Mouse (Mus musculus) telencephalon, adult 2 months (tissue): ENCODE measurements around the gene Clic4.

Experiments used
- DNase-seq: peaks from one replicate; pipeline ENCODE4 v3.0.0-alpha.2; 2011; ENCODE audit warnings: low read depth, low spot score

Gene Clic4

DNA sequence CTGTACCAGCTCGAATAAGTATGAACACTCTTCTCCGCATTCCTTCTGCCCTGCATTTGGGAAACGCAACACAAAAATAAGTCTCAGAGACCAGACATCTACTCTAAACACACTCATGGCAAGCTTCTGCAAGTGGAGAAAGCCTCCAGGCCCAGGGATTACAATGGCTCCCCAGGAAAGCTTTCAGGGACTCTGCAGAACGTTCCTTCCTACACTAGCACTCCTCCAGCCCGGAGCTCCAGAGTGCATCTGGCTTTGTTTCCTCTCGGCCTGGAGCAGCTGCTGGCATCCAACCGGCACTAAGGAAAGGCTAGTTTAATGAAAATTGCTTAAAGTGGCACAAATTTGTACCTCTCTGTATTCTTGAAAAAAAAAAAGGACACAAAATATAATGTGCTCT, 14.1 kb downstream of the Clic4 start:
- DNase-seq: no peak

DNA sequence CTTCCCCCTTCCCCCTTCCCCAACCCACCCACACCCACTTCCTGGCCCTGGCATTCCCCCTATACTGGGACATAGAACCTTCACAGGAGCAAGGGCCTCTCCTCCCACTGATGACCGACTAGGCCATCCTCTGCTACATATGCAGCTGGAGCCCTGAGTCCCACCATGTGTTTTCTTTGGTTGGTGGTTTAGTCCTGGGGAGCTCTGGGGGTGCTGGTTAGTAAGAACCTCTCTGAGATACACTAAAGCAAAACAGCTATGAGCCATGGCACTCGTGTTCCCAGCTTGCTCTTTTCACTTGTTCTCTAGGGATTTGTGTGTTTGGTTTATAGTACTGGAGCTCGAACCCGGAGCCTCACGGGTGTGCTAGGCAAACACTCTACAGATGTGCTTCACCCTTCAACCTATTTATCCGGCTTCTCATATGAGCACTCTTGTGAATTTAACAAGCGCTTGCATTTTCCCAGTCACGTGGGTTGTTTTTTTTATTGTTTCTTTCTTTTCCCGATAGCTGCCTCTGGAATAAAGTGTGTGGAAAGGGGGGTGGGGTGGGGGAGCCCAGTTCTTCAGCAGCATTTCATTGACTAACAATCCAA, 14.6 kb downstream of the Clic4 start:
- no peak for DNase-seq

DNA sequence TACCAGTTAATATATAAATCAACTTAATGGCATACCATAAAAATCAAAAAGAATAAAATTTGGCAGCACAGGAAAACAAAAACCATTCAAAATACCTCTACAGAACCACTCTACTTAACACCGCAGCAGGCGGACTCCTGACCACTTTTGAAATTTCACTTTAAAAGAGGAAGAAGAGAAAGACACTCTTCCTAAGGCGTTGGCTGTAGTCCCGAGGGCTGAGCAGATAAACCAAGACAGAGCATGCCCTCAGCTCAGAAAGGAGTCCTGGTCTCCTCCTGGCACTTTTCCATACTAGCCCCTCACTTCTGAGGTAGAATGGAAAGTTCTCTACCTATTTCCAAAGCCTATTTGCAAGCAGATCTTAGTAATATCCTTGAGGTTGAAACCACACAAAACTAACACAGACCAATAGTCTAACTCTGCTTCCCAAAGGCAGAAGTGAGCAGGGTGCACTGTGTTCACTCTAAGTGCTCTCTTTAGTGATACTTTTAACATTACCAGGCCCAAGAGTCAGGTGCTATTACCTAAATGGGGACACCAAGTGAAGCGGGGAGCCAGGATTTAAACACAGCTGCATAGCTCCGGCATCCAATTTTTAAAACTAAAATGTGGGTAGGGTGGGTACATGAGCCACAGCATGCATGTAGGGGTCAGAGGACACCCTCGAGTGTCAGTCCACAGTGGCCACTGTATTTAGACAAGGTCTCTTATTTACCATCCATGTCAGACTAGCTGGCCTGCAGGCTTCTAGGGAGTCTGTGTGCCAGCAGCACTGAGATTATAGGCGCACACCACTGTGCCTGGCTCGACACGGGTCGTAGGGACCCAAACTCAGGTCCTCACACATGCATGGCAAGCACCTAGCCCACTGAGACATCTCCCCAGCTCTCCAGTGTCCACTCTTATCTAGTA, 15.8 kb downstream of the Clic4 start:
- DNase-seq: no peak

DNA sequence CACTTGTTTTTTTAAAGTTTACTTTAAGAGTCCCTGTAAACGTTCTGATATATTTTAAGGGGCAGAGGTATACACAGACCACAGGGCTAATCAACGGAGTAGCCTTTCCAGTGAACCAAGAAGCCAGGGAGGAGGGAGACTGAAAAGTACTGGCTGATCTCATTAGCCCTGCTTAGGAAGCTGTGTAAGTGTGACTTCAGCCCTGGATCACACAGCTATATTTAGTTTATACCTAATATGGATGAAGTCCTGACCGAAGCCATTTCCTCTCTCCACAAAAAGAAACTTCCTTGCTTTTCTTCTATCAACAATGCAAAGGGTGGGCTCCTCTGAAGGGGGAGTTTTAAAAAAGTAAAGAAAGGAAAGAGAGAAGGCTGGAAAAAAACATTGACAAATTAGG, 17.8 kb downstream of the Clic4 start:
- DNase-seq: no peak

DNA sequence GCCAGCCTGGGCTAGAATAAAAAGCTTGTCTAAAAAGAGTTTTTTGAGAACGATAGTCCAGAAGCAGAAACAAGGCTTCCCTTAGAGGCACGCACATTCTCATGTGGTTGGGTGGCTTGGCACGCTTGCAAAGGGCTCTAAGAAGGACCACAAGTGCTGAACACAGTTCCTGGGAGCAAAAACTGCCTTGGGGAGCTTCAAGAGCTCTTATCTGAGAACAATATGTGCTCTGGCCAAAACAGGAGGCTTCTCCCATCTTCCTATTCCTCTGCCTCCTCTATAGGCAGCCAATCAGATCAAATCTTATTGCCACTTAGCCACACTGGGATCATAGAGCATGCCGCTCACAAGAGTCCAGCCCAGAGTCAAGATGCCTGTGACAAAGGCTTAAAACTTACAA, 18.3 kb downstream of the Clic4 start:
- no peak for DNase-seq

DNA sequence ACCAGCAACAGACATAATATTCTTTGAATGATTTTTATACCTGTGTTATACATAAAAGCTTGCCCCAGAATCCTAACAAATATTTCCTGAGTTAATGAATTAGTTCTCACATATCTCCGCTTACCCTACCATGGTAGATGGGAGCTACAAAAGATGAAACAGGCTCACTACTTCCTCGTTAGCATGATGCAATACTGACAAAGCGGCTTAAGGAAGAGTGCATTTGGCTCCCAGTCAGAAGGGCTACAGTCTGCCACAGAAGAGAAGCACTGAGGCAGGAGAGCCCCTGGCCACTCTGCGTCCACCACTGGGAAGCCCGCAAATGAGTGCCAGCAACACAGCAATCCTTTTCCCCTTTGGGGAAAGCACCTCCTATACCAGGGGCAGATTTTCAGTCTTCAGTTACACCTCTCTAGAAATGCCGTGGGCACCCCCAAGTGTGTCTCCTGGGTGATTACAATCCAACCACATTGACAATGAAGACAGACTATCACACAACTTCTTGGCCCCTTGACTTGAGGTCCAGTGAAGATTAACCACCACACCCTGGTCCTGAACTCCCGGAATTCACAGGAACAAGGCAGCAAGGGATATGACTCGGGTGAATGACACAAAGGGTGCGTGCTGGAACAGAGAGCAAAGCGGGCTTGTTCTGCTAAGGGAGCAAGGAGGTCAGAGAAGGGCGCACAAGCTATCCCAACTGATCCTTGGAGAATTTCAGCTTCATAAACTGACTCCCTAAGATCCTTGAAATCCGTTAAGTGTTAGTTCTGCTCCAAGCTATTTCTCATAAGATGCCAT, 19.2 kb downstream of the Clic4 start:
- DNase-seq: no peak

DNA sequence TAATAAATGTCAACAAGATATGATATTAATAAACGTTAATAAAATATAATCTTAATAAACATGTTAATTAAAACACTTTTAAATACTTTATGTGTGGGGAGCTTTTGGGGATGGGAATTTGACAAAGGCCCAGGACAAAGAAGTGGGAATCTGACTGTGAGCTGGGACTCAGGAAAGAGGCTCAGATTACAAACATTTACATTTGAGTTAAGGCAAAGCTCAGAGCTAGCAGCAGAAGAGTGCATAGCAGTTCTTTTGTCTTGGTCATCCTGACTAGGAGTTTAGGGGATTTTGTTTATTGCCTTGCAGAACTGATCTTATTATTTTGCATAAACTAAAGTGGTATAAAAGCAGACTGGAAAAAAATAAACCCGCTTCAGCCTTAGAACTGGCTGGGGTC, 20.8 kb downstream of the Clic4 start:
- no peak for DNase-seq

DNA sequence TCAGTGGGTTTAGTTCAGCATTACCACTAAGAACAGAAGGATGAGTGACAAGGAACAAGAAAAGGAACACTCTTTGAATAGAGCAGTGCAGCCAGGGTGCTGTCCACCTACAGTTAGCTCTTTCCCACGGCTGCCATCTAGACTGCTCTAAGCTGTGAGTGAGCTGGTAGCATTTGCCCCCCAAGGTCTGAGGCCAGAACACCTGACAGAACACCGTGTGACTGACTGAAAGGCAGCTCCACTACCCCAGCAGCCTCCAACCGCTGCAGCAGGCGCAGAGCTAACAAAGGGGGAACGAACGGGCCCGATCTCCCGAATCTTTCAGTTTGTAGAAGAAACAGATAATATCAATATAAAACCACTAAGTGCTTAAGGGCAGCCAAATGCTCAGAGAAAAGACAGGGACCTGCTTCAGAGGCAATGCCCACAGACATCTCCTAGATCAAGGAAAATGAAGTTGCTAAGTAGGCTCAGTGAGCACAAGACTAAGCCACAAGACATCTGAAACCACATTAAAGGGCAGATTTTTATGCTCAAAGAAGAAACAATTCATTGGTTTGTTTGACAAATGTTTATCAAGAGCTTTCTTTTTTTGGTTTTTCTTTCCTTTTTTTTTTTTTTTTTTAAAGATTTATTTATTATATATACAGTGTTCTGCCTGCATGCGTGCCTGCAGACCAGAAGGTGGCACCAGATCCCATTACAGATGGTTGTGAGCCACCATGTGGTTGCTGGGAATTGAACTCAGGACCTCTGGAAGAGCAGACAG, 24.2 kb downstream of the Clic4 start:
- DNase-seq: no peak

DNA sequence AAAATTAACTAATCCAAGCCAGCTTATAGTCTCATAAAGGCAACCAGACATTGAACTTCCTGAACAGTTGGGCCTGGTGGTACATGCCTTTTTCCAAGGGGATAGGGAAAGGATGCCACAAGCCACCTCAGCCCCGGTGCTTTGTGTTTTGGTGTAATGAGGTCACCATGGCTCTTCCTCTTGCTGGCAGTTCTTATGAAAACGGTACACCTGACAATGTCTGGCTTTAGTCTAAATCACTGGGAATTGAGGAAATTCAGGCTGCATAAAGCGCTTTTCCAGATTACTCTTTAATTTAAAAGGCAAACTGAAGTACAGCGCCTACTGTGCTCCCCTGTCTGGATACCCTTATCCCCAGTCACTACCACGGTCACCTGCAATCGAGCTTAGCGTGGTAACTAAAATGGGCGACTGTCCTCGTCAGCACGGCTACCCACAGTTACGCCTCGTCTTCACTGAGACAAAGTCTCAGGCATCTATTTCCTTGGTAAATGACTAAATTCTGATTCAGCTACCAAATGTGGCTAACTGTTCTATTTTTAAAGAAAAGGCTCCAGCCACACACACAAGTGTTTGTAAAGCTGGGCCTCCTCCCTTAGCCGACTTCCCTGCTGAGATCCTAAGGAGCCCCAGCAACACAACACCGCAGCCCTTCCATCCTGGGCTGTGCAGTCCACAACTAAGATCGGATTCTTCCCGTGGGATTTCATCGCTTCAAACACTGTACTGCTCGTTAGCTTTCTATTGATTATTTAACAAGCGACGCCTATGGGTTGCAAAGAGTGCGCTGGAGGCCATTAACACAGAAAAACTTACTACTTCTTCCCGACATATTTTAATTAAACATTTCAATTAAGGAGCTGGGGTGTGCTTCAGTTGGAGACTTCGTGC, 25.5 kb downstream of the Clic4 start:
- peak; percentile 34 for DNase-seq

DNA sequence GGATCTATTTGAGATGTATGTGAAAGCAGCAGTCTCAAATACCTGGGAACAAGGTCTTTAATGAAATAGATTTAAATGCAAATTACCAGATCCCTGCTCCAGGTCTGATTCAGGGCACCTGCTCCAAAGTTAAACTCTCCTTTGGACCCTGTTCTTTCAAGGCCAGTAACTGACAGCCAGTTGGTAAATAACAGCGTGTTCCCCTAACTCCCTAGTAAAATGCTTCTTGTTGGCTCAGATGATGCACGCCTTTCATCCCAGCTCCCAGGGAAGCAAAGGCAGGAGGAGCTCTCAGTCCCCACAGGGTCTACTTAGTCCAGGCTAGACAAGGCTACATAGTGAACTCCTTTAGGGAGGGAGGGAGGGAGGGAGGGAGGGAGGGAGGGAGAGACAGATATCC, 26.2 kb downstream of the Clic4 start:
- no peak for DNase-seq

DNA sequence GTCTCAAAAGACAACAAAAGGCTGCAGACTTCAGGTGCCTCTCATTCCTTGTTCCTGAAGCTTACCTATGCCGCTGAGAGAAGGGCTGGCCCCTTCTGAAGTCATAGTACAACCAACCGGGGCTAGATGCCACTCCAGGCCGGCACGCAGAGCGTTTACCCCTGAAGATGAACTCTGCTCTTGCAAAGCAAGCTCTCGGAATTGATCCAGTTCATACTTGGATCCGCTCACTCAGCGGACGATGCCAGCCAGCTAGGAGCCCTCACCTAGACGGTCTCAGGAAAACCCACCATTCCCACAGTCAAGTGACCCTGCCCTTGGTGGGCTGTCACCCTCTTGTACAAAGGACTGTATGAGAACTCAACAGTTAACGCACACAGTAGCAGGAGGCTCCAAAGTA, 26.8 kb downstream of the Clic4 start:
- no peak for DNase-seq

DNA sequence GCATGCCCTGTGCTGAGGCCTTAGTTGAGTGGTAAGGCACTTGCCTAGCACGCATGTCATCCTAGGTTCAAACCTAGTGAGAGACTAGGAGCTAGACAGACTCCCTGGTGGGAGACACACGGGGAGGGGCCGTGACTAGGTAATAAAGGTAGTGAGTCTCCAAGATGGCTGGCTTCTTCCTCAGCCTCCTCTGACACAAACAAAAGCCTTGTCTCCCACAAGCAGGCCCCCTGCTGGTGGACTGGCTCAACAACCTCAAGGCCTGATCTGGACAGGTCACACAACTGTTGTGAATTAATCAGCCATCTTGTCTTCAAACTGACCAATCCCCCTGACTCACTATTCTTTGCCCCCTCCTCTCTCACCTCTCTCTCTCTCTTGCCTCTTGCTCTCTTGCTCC, 28.3 kb downstream of the Clic4 start:
- DNase-seq: no peak

DNA sequence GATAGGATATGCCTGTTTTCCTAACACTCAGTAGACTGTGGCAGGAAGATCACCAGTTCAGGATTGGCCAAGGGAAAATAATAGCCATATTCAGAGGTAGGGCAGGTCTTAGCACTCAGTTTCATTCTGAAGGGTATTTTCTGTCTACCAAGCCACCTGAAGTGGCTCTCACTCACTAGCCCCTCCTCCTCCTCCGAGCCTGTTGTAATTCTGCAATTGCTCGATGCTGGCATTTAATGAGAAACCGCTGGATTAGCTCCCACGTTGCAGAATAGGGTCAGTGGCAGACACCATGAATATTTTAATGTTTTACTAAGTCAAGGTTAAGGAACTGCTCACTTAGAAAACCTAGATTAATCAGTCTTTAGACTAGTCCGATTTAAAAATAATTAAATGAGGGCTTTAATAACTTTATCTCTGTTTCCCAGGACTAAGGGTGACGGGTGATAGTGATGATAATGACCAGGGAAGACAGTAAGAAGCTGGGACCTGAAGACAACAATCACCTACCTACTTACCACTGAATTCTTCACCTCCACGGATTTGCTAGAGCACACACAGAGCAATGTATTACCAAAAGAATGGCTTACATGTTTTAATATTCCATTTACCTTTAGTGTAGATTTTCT, 29.6 kb downstream of the Clic4 start:
- no peak for DNase-seq

DNA sequence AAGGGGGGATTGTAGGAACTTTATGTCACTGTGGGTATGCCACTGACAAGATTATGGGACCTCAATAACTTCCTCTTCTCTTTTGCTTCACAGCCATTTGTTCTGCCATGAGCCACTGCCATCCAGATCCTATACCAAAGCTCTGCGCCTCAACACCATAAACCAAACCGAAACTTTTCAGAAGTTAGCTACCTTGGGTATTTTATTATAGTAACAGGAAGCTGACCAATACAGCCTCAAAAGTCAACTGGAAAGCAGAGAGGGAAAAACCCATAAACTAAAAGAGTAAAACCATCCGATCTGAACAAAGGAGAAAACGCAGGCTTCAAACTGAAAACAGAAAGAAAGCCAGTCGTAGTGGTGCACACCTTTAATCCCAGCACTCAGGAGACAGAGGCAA, 30.2 kb downstream of the Clic4 start:
- DNase-seq: no peak

DNA sequence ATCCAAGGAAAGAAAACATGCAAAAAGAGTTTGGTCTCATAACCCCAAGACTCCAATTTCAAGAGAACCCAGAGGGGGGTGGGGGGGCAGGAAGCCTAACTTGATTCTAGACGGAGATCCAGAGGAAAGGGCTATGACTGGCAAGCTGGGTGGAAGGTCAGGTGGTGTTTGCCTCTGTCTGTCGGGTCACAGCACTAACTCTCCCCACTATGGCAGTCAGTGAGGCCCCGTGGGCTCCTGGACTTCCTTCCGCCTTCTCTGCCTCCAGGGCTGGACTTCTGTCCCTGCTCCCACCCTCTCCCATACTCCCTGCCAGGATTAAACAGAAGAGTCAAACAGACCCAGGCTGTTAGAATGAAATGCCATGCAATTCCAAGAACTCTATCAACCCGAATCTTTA, 30.9 kb downstream of the Clic4 start:
- DNase-seq: no peak

DNA sequence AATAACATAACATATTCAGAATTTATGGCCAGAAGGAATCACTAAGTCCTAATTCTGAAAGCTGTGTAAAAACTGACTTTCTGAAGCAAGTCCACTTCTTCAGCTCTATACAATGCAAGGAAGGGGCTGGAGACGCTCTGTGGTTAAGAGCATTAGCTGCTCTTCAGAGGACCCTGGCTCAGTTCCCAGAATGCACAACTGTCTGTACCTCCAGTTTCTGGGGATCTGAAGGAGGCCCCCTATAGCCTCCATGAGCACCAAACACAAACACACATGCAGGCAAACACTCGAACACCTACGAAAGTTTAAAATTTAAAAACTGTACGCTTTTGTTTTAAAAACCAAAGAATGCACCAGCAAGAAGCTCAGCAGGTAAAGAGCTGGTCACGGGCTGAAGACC, 31.5 kb downstream of the Clic4 start:
- DNase-seq: no peak

DNA sequence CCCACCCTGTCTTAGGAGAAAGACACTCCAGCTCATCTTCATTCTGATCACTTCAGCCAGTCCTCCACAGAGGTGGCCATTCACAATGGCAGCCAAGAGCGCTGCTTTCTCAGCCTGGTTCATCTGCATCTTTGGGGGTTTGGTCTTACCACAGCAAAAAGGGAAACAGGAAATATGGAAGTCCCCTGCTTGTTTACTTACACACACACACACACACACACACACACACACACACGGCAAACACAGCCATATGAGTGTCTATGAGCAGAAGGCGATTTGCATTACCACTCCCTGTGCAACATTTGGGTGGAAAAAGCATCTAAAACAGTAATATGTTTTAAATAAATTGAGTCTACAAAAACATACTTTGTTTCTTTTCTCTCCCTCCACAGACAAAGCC, 32.3 kb downstream of the Clic4 start:
- DNase-seq: no peak

DNA sequence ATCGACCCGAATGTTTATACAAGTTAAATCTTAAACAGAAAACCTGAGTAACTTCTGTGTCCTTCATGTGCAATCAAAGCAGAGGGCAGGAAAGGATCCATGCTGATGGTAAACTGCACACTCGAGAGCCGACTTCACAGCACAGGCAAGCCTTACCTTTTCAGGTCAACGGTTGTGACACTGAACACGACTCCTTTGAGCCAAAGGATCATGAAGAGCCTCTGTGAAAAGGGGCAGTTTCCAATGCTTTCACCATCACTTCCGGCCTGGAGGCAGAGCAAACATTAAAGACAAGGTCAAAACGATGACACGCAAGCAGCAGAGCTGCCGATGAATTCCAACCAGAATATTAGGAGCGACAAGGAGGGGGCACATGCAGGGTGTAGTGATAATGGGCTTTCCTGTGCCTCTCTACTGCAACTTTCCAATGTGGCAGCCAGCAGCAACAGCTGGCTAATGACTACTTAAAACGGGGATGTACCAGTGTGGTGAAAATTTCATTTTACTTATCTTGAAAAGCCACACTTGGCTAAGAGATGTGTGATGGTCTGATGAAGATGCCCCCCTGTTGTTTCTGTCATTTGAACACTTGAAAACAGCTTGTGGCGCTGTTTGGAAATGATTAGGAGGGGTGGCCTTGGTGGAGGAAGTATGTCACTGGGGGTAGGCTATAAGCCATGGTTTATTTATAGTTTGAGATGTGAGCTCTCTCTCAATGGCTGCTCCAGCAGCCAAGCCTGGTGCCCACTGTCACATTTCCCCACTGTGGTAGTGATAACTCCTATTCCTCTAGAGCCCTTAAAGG, 33.7 kb downstream of the Clic4 start:
- no peak for DNase-seq

DNA sequence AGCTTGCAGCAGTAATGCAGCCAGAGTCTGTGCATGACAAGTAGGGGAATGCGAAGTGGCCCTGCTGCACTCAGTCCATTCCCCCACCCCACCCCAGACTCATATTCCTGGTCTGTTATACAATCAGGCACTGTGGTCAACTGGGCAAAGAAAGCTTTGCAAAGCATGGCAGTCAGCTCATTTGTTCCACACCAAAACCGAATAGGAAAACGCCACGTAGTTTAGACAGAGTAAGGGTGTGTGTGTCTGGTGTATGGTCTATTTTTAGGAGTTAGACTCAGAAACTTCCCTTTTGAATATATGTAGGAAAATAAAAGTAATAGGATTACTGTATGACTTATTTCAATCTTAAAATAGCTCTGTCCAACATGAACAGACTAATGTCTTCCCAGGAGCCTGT, 36.0 kb downstream of the Clic4 start:
- DNase-seq: no peak

DNA sequence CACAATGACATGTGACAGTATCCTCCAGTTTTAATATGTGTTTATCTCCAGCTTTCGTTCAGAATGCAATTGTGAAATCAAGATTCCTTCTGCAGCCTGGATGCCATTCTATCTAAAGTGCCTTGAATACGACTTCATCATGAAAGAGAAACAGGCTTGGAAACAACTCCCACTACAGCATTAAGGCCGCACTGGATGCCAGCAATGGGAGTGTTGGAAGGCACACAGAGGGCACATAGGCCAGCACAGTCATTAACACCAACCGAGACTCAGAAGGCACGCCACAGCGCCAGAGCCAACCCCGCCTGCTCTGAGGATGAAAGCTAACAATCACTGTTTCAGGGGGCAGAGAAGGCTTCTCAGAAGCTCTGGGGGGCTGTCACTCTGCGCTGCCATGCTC, 37.1 kb downstream of the Clic4 start:
- no peak for DNase-seq
